Mouse (Mus musculus): ENCODE measurements around the gene Scamp4.
"Not testable (repeated sequence)": the region's sequence is repeated elsewhere in the genome, so short reads cannot be mapped to it uniquely, and the experiment has no call there.

Gene Scamp4

GRCm38 (mm10) chr10:80578131-80578750, 24.4 kb upstream of the Scamp4 start:
- peak; percentile 78 to 84 for DNase-seq (ENCODE audit: low spot score in 2 of 2)

DNA sequence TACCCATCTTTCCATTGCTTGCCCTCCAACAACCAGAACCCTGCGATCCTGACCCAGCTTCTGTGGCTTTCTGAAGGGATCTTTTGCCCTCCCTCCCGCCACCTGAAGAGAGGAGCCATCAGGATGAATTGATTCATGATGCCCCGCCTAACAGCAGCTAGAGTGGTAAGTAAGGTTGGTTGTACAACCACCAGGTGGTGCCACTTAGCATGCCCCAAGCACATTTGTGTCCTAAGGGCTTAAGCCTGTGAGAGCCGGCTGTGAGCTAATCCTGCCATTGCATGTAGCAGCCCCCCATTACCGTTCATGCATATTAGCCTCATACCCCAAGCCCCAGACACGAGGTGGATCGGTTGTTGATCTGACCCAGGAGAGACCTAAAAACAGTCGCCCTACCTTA, 23.8 kb upstream of the Scamp4 start:
- DNase-seq (ENCODE audit: low spot score in 2 of 2) = peak; percentile 51 to 67

GRCm38 (mm10) chr10:80583047-80583446, 19.6 kb upstream of the Scamp4 start:
- DNase-seq (ENCODE audit: low spot score in 2 of 2) = no peak

DNA sequence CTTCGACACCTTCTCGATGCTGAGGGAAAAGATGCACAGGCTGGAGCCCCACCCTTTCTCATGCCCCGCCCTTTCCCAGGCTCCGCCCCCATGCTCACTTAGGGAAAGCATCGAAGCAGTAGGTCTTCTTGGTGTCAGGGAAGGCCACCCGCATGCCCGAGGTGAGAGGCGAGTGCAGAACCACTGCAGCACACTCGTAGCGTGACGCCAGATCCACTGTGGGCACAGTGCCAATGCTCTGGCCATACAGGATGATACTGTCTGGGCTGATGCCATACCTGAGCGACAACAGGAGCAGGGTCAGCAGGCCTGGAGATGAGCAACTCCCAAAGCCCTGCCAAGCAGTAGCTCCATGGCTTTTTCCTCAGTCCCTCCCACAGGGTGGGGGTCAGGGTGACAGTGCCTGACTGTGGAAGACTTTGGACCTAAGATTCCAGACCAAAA, 18.6 kb upstream of the Scamp4 start:
- no peak for DNase-seq (ENCODE audit: low spot score in 2 of 2)

GRCm38 (mm10) chr10:80584642-80585552, 17.8 kb upstream of the Scamp4 start:
- DNase-seq (ENCODE audit: low spot score in 2 of 2) = no peak

DNA sequence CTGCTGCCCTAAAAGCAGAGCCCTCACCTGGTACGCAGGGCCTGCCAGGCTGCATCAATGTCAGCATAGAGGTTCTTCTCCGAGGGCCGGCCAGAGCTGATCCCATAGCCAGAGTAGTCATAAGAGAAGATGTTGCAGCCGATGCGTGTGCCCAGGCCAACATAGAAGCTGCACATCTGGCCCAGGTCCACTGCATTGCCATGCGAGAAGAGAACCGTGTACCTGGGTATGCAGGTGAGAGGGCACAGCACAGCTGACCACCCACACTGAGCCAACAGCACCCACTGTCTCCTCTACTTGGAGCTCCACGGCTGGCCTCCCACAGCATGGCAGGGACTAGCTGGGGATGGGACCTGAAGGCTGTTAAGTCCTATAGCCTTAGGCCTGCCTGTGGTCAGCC, 17.1 kb upstream of the Scamp4 start:
- DNase-seq (ENCODE audit: low spot score in 2 of 2) = no peak

DNA sequence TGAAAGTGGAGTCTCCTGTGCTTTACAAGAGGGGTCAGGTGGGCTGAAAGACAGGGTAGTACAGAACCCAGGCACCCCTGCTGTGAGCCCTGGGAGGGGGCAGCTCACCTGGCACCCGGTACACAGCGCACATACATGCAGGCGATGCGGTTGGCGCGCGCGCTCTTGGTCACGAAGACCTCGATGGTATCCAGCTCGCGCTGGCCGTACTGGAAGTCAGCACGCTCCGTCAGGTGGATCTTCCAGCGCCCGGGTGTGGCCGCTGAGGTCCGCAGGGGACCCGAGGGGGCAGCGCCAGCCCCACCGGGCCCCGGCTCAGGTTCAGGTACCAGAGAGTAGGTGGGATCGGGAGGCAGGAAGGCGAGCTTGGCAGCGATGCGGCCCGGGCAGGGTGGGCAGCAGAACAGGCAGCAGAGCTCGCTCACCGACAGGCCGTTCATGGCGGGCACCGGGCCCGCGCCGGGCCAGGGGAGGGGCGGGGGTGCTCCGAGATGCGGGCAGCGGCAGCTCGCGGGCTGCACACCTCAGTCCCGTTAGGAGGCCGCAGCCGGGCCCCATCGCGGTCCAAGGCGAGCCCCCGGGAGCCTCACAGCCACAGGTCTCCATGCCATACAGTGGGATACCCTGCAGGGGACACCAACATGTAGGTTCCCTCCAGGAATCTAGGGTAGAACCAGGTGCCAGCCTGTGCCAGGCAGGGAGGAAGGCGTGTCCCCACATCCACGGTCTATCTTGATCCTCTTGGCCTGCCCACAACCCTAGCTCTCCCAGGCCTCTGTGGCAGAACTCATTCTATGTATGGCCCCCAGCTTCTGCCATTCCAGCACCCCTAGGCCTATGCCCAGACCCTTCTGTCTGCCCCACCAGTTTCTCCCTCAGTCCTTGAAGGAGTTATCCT, 16.0 kb upstream of the Scamp4 start:
- DNase-seq (ENCODE audit: low spot score in 2 of 2) = no peak

- DNase-seq (ENCODE audit: low spot score in 2 of 2) = no peak
Measured at GRCm38 (mm10) chr10:80587305-80587657, 15.4 kb upstream of the Scamp4 start.

DNA sequence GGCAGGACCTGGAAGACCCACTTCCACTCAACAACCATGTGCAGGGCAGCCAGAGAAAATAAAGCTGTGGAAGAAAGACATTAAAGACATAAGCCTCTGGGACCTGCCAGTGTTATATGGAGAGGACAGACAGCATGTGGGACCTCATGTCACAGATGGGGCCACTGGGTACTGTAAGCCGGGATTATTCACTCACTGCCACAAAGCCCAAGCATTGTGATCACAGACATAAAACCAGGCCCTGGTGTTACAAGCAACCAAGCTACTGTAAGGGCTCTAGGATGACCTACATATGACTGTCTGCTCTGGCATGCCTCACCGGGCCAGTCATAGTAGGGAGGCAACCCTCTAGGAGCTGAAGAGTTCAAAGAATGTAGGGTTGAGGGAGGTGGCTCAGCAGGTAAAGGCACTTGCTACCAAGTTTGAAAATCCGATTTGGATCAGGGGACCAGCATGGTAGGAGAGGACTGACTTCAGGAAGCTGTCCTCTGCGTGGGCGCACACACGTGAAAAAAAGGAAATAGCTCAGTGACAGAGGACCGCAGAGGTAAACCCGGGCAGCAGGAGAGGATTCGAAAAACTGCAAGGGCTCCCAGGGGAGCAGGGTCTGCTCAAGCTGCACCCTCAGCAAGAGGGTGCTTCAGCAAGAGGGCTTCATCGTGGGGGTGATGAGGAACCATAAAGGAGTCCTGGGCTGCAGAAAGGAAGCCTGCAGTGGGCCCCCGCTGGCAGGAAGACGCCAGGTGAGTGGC, 13.4 kb upstream of the Scamp4 start:
- DNase-seq (ENCODE audit: low spot score in 2 of 2) = no peak

DNA sequence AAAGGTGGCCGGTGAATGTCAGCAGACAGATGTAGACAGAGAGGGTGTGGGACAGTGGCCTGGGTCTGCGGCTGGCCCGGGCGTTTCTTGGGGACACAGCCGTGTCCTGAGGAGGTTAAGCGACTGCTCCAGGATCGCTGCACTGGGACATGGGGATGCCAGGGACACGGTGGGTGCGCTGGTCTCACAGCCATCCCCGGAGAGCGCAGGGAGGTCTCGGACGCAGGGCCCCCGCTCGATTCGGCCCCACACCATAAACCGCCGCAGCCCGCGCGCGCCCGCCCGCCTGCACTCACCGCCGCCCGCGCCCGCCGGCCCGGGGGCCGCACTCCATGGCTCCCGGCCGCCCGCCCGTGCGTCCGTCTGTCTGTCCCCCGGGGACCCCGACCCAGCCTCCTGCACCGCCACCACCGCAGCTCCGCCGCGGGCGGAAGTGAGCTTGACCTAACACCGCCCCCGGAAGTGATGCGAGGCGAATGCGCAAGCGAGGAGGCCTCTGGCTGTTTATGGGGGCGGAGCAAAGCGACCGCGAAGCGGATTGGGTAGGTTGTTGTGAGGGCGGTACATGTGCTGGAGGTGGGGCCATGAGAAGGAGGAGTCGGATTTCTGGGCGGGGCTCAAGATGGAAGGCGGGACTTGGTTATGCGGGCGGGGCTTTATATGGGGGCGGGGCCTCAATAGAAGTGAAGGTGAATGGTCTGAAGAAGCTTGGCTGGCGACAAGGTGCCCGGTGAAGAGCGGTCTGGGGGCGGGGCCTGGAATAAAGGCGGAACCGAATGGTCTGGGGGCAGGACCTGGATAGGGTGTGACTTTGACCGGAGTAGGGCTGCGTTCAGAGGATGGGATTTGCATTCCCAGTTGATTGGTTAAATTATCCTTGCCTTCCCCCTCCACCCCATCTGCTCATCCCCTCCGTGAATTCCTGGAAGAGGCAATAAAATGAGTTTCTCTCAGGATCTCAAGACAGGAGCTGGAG, 12.5 kb upstream of the Scamp4 start, which contains the start of gene Abhd17a:
Abhd17a (minus strand) TSS at position 463 of the 976 bp plus-strand sequence.
- DNase-seq (ENCODE audit: low spot score in 2 of 2) = peak; percentile 92 to 95

- DNase-seq (ENCODE audit: low spot score in 2 of 2) = no peak
Measured at GRCm38 (mm10) chr10:80596318-80596717, 6.4 kb upstream of the Scamp4 start.

DNA sequence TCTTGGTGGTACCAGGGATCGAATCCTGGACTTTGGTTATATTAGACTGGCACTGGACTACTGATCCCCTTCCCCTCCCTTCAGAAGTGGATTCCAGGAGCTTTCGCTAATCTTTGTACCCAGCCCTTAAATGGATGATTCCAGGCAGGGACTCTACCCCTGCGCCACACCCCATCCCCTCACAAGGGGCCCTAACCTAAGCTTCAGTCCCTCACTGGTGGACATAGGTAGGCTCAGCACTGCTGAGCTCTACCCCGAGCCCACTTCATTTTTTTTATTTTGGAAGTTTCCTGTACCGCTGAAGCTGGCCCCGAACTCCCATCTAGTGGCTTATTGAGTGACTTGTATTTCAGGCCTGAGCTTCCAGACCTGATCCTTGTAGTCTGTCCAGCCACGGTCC, 692 bp downstream of the Scamp4 start:
- no peak for DNase-seq (ENCODE audit: low spot score in 2 of 2)

GRCm38 (mm10) chr10:80604001-80604509, 1.4 kb downstream of the Scamp4 start:
- DNase-seq (ENCODE audit: low spot score in 2 of 2) = no peak

GRCm38 (mm10) chr10:80604988-80605387, 2.3 kb downstream of the Scamp4 start:
- DNase-seq (ENCODE audit: low spot score in 2 of 2) = no peak

DNA sequence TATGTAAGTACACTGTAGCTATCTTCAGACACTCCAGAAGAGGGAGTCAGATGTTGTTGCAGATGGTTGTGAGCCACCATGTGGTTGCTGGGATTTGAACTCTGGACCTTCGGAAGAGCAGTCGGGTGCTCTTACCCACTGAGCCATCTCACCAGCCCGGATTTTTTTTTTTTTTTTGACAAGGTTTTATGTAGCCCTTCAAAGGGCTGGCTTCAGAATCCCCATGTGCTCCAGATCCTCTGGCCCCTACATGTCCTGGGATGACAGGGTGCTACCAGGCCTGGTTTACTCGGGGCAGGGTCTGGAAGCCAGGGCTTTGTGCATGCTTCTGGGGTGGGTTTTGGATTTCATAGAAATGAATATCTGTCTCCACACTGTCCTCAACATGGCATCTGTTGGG, 3.0 kb downstream of the Scamp4 start, which contains the start of gene Gm49322:
Gm49322 (plus strand) TSS at position 301 of the 400 bp plus-strand sequence.
- DNase-seq (ENCODE audit: low spot score in 2 of 2) = not testable (repeated sequence)

- DNase-seq (ENCODE audit: low spot score in 2 of 2) = no peak
Measured at GRCm38 (mm10) chr10:80606306-80606705, 3.6 kb downstream of the Scamp4 start.

- no peak for DNase-seq (ENCODE audit: low spot score in 2 of 2)
Measured at GRCm38 (mm10) chr10:80606737-80607350, 4.2 kb downstream of the Scamp4 start.

DNA sequence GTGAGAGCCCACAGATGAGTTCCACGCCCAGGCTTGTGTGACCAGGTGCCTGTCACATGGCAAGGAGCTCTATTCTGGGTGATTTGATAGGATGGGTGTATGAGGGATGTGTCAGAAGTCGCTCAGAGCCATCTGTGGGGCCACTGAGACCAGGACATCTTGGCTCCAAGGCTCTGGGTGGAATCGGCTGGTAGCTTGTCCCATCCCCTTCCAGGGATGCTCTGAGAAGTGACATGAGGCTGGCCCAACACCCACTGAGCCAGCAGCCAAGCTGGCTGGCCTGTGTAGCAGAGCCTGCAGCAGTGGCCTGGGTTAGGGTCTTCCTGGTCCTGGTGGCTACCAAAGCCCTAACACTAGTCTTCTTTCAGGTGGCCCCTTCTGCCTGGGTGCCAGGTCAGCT, 5.8 kb downstream of the Scamp4 start:
- DNase-seq (ENCODE audit: low spot score in 2 of 2) = no peak

- no peak for DNase-seq (ENCODE audit: low spot score in 2 of 2)
Measured at GRCm38 (mm10) chr10:80609269-80609924, 6.7 kb downstream of the Scamp4 start.
